Mouse (Mus musculus) Patski (cell line): ENCODE data around the gene Spag16. TPM values are rescaled to one million over a fixed set of nuclear protein-coding genes. Genes with fewer than 3 reads are reported as not detected.

Experiments
- ATAC-seq: fragments of 100-300 bp; one replicate; pipeline ENCODE4 v1.8.0; 2021
- CTCF ChIA-PET: fragments of 350-600 bp; sonication (Branson Sonifier 250); formaldehyde crosslinking; loops from one replicate; lab custom pipeline; 2022; ENCODE audit warnings: inconsistent platforms; lab: Charles Lee
- POLR2A ChIA-PET: fragments of 350-600 bp; sonication (Branson Sonifier 250); formaldehyde crosslinking; loops from one replicate; lab custom pipeline; 2022; ENCODE audit warnings: antibody characterized with exemption, inconsistent platforms; lab: Charles Lee
- DNase-seq: peaks from one replicate; pipeline ENCODE4 v3.0.0-alpha.2; 2011; ENCODE audit warnings: low read depth, low spot score
- H3K27me3 ChIP-seq: fragments of 371-371 bp; one replicate; pipeline ENCODE4 v1.5.1; 2021
- CTCF ChIP-seq: fragments of 100-300 bp; IDR thresholded peaks from one replicate; pipeline ENCODE4 v1.5.1; 2021
- in situ Hi-C: fragments of 300-500 bp; cut with MboI; formaldehyde crosslinking; loops from 3 replicates; pipeline ENCODE4 v1.11.1; 2018; ENCODE audit warnings: low pct_unique_long_range_greater_than_20kb, mixed read lengths
- polyA plus RNA-seq: library from polyadenylated mRNA; unstranded; gene quantifications from one replicate; pipeline ENCODE4 v1.2.3, GENCODE M21; 2021

Spag16 gene
- polyA plus RNA-seq, 1 experiment from 2014 or later, result not detected

DNA sequence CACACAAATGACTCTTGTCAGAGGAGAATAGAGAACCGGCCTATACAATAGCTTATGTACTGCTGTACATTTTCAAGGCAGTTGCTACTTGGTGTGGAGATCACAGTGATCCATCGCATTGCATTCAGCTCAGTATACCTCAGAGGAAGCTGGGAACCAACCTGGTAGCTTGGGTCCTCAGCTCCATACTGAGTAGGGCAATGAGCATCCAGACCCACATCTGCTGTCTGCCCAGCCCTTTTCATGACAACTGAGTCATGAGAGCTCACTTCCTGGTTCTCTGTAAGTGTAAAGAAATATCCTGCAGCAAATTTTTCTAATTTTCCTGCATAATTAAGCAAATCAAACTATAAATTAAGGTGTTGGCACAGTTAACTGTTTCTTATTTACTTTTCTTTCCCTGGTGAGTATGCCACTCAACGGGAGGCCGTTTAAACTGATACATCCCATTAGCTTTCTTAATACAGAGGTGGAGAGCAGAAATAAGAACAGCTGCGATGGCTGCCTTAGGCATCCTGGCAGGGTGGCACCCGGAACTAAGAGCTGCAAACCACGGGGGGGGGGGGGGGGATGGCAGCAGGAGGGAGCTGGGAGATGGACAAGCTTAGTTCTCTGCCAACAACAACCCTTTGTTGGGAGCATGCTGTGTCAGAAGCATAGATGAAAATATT, 255.6 kb downstream of the Spag16 start:
- no peak for TF ChIP-seq CTCF
- ATAC-seq, result no peak
- peaks cover 9% of the 10 kb centered on the region for H3K27me3 ChIP-seq
- POLR2A ChIA-PET, result no interaction called here
- CTCF ChIA-PET, result interaction anchor here (1.0 kb wide), 1 partner anchor 11 kb away, joined by 6 read pairs; no protein-coding TSS in a partner anchor
- in situ Hi-C loops, result no loop called here
- no peak for DNase-seq

- POLR2A ChIA-PET, result no interaction called here
- no peak for TF ChIP-seq CTCF
- in situ Hi-C loops, result no loop called here
- CTCF ChIA-PET, result no interaction called here
- H3K27me3 ChIP-seq, result peaks cover 36% of the 10 kb centered on the region
- no peak for ATAC-seq
- no peak for DNase-seq
Measured at GRCm38 (mm10) chr1:70104683-70105082, 277.9 kb downstream of the Spag16 start.

- TF ChIP-seq CTCF, result no peak
- H3K27me3 ChIP-seq, result peaks cover 25% of the 10 kb centered on the region
- ChIA-PET POLR2A (no interaction called here), CTCF (interaction anchor here (1.5 kb wide), 2 partner anchors 11 to 17 kb away, joined by 3 to 5 read pairs; no protein-coding TSS in a partner anchor)
- no peak for DNase-seq
- in situ Hi-C loops, result no loop called here
- no peak for ATAC-seq
Measured at GRCm38 (mm10) chr1:70116212-70116982, 289.6 kb downstream of the Spag16 start.

DNA sequence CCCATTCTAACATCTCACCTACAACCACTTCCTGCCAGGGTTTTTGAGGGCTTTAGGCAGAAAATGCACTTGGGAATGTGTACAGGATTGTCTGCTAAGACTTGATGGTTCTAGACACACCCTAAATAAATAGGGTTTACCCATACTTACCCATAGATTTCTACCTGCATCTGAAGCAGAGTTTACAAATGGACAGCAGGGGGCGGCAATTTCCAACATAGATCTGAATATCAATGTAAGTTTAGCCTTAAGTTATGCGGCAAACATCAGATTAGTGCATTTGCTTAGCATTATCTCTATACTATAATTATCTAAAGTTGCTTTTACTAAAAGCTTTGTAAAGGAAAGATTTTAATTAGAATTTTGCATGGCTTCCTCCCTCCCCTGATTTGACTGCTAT, 301.3 kb downstream of the Spag16 start:
- no peak for DNase-seq
- ChIA-PET CTCF (no interaction called here), POLR2A (no interaction called here)
- TF ChIP-seq CTCF, result peak; percentile 46
- no peak for ATAC-seq
- in situ Hi-C loops, result no loop called here
- peaks cover 8% of the 10 kb centered on the region for H3K27me3 ChIP-seq

- POLR2A ChIA-PET, result no interaction called here
- in situ Hi-C loops, result no loop called here
- no peak for TF ChIP-seq CTCF
- CTCF ChIA-PET, result interaction anchor here (0.8 to 1.6 kb wide), 2 partner anchors 9 to 15 kb away, joined by 4 to 6 read pairs; no protein-coding TSS in a partner anchor
- ATAC-seq (peak; percentile 93), DNase-seq (peak; percentile 49)
- H3K27me3 ChIP-seq, result no peaks in the 10 kb centered on the region
Measured at GRCm38 (mm10) chr1:70135547-70135946, 308.8 kb downstream of the Spag16 start.

GRCm38 (mm10) chr1:70165343-70166158, 338.8 kb downstream of the Spag16 start:
- POLR2A ChIA-PET, result no interaction called here
- in situ Hi-C loops, result no loop called here
- no peak for TF ChIP-seq CTCF
- no peaks in the 10 kb centered on the region for H3K27me3 ChIP-seq
- peak; percentile 98 for ATAC-seq
- peak; percentile 83 for DNase-seq
- CTCF ChIA-PET, result interaction anchor here (0.9 to 1.5 kb wide), 2 partner anchors 33 to 105 kb away, joined by 3 to 4 read pairs; no protein-coding TSS in a partner anchor

- in situ Hi-C loops, result no loop called here
- ATAC-seq (no peak), DNase-seq (no peak)
- H3K27me3 ChIP-seq, result no peaks in the 10 kb centered on the region
- ChIA-PET POLR2A (no interaction called here), CTCF (no interaction called here)
- no peak for TF ChIP-seq CTCF
Measured at GRCm38 (mm10) chr1:70180123-70180741, 353.5 kb downstream of the Spag16 start.

DNA sequence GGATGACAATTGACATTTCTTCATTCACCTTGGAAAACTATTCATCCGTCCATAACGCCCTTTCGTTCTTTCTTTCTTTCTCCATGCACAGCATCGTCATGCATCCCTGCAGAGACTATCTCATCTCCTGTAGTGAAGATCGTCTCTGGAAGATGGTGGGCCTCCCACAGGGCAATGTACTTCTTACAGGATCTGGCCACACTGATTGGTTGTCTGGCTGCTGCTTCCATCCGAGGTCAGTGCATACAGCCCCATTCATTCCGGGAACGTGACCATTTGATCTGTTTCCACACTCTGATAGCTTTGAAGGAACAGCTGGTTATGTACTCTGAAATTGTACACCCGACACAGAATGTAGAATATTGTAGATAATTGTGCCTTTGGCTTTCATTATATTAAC, 438.0 kb downstream of the Spag16 start:
- ATAC-seq, result no peak
- peaks cover 26% of the 10 kb centered on the region for H3K27me3 ChIP-seq
- POLR2A ChIA-PET, result no interaction called here
- CTCF ChIA-PET, result no interaction called here
- DNase-seq, result no peak
- in situ Hi-C loops, result loop anchor here (25.0 kb wide), 3 partner anchors 478 to 1872 kb away; no protein-coding TSS in a partner anchor
- no peak for TF ChIP-seq CTCF

DNA sequence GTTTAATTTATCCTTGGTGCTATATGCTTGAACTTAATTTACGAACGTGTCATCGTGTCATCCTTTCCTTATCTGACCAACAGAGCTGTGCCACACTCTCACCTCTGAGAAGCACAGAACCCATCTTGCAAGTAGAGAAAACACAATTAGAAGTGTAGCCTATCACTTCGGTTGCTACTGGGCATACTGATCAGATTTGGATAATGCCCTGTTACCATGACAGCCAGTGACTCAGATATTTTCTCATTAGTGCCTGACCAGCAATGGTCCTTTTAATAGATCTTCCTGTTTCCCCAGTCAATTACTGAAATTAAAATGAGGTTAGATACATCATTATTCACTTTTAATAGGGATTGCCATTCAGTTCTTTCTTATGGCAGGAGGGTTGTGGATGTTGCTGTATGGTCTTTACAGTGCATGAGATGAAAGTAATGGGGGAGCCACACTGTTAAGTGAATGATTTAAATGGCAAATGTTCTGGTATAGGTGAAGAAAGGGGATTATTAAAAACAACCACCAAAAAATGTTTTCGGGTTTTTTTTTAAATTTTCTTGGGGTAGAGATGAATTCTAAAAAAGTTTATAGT, 439.2 kb downstream of the Spag16 start:
- POLR2A ChIA-PET, result no interaction called here
- in situ Hi-C loops, result loop anchor here (25.0 kb wide), 3 partner anchors 479 to 1871 kb away; no protein-coding TSS in a partner anchor
- no peak for DNase-seq
- no peak for TF ChIP-seq CTCF
- CTCF ChIA-PET, result no interaction called here
- peaks cover 26% of the 10 kb centered on the region for H3K27me3 ChIP-seq
- no peak for ATAC-seq
